Mouse (Mus musculus): Measurements from ENCODE around the gene Olfr1148.

The Olfr1148 gene

DNA sequence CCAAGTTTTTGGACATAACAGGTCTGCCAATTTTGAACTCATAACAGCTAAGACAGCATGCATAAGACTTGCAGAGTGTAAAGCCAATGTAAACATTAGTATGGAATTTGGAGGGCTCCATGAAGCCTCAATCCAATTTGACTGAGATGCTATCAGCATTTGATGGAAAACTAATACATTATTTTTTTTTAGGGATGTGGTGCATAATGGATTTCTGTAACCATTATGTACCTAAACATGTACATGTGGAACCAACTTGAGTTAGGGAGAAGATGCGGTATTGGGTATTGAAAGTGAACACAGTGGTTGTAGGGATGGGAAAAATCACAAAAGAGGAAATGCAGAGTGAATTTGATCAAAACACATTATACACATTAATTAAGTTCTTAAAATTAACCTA lies at the start of gene Olfr1148:
Olfr1148 (plus strand) TSS at position 301 of the 400 bp plus-strand sequence.
- ATAC-seq (ENCODE audit: low TSS enrichment) = no peak

DNA sequence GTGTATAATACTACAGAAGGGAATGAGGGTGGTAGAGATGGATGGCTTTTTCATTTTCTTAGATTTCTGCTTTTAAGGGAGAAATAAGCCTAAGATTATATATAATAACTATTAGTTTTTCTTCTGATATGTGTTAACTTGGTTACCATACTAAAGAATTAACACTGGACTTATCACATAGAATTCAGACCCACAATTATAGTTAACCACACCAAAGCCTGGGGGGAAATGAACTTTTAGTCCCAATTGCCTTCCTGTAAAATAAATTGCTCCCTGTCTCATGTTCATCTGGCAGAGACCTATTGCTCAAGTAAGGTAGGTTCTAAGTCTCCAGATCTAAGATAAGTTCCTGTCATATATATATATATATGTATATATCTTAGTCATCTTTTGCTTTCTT lies 30.0 kb upstream of the Olfr1148 start, which contains the start of gene Olfr1143:
Olfr1143 (plus strand) TSS at position 301 of the 400 bp plus-strand sequence.
- no peak for ATAC-seq (ENCODE audit: low TSS enrichment)

DNA sequence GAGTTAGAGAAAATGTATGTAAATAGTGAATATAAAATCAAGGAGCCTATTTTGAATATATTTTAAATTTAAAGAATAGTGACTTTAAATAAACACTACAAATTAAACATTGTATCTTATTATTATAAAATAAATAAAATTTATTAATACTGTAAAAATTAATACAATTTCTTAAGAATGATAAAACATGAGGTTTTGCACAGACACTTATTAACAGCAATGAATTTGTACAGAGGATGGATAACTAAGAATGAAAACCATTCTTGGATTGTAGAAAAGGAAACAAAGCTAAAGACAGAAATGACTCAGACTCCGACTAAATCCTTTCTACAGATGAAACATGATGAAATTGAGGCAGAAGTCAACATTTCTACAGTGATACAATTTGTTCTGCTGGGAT lies 20.8 kb upstream of the Olfr1148 start, which contains the start of gene Olfr1145:
Olfr1145 (plus strand) TSS at position 301 of the 400 bp plus-strand sequence.
- ATAC-seq (ENCODE audit: low TSS enrichment) = no peak

DNA sequence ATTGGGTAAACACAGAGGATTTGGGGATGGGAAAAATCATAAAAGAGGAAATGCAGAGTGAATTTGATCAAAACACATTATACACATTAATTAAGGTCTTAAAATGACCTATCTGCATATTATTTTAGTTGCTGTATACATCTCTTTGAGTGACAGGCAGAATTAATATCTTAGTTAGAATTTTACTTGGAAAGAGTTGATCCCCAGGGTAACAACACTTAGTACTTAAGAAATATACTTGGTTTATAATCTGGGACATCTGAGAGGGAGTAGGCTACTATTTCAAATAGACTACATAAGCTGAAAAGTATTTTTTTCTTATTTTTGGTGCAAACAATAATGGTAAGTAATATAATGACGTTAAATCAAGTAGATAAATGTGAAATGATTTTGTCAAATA lies 13.4 kb downstream of the Olfr1148 start, which contains the start of gene Olfr1150-ps1:
Olfr1150-ps1 (plus strand) TSS at position 301 of the 400 bp plus-strand sequence.
- ATAC-seq (ENCODE audit: low TSS enrichment) = no peak

DNA sequence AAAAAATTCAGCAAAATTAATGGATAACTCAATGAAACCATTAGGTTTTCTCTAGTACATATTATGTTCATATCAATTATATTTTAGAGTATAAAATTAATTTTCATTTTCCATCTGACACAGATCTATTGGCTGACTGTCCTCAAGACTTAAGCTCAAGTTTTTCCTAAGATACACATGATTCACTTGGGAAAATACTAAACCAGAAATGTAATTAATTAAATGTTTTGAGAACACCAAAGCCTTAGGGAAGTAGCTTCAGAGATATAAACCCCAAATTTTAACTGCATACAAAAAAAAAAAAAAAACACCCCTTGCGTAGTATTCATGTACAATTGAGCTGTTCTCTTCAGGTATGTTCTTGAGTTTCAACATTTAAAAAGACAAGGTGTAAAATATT lies 25.2 kb downstream of the Olfr1148 start, which contains the start of gene Olfr1151:
Olfr1151 (plus strand) TSS at position 301 of the 400 bp plus-strand sequence.
- no peak for ATAC-seq (ENCODE audit: low TSS enrichment)

DNA sequence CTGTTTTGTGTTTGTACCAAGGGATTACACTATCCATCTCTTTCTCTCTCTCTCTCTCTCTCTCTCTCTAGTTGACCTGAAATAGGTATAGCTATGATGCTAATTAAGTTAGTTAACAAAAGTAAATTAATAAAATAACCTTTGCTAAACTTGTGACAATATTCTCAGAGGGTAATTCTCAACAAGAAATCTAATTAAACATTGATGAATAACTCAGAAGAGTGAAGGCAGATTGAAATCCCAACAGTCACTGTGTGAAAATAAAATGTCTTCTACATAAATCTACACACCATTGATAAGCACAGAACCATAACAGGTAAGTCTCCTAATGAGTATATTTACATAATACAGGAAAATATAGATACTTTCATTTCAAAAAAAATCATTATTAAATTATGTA lies 35.9 kb downstream of the Olfr1148 start, which contains the start of gene Olfr1152:
Olfr1152 (plus strand) TSS at position 301 of the 400 bp plus-strand sequence.
- ATAC-seq (ENCODE audit: low TSS enrichment) = no peak

All from frontal cortex, adult (tissue).